Mouse (Mus musculus) urinary bladder, postnatal 14 days (tissue): Measurements from ENCODE around the gene Ksr2.

Experiments used
- DNase-seq: peaks from one replicate; pipeline ENCODE4 v3.0.0; 2021; ENCODE audit warnings: low spot score

The Ksr2 gene

GRCm38 (mm10) chr5:117781178-117781577 lies 367.4 kb downstream of the Ksr2 start:
- no peak for DNase-seq

DNA sequence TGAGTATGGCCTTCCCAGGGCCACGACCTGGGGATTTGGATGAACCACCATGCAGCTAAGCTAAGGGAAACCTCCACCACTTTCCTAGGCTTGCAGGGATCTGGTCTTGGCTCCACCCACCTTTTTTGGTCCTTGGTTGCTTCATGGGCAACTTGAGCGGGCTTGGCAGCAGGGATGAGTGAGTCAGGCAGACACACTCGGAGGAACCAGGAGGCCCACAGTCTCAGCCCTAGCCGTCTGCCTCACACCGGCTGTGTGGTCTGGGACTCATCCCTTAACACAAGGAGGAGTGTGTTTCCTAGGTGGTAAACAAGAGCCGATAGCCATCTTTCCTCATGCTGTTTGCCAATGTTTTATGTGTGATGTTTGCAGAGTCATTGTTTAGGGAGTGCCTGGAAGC lies 376.3 kb downstream of the Ksr2 start:
- no peak for DNase-seq

- DNase-seq: no peak
Observed at GRCm38 (mm10) chr5:117791875-117792274, 378.1 kb downstream of the Ksr2 start.

- no peak for DNase-seq
Observed at GRCm38 (mm10) chr5:117800849-117801248, 387.0 kb downstream of the Ksr2 start.

DNA sequence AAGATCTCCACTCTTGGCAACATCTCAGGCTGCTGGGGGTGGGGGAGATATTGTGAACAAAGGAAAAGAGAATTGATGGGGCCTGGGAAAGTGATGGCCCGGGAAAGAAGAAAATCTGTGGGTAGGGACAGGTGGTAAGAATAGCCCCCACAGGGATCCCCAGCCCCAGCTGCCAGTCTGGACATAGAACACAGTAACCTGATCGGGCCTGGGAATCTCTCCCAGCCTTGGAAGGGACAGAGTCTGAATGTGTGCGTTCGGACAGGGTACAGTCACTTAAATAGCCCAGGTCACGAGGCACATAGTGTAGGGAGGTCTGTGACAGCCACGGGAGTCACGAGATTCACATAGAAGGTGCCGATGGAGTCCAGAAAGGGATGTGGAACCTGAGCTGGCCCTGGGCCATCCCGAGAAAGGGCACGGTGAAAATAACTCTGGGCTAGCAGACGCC lies 388.3 kb downstream of the Ksr2 start:
- DNase-seq: no peak

- DNase-seq: no peak
Observed at GRCm38 (mm10) chr5:117803551-117803950, 389.8 kb downstream of the Ksr2 start.

DNA sequence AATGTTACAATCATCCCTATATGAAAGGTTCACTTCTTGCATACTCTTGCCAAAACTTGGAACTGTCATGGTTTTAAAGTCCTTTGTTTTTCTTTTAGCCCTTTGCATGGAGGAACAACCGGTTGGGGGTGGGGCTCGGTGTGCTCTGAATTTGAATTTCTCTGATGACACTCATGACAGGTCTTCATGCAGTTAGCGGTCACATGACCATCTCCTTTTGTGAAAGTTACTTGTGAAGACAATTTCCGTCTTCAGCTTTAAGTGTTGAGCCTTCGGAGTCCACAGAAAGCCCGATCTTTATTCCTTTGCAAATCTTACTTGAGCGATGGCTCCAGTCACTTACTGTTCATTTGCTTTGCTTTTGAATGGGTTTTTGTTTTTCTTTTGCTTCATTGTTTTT lies 397.1 kb downstream of the Ksr2 start:
- no peak for DNase-seq

DNA sequence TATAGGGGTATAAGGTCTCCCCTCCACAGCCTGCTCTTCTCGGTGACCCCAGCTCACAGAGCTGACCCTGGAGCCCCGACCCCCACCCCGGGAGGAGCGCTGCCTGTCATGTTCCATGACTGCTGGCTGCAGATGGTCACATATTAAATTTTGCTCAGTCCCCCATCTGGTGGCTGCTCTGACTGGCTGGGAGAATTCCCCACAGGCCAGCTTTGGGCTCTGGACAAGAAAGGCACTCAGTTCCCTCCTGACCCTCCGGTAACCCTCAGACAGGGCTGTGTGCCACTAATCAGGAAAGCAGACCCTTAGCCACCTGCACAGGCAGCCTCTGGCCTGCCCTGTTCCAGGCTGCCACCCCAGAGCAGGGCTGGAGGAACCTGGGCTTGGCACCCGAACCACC lies 405.0 kb downstream of the Ksr2 start:
- DNase-seq: no peak

- DNase-seq: no peak
Observed at GRCm38 (mm10) chr5:117820445-117820844, 406.6 kb downstream of the Ksr2 start.

DNA sequence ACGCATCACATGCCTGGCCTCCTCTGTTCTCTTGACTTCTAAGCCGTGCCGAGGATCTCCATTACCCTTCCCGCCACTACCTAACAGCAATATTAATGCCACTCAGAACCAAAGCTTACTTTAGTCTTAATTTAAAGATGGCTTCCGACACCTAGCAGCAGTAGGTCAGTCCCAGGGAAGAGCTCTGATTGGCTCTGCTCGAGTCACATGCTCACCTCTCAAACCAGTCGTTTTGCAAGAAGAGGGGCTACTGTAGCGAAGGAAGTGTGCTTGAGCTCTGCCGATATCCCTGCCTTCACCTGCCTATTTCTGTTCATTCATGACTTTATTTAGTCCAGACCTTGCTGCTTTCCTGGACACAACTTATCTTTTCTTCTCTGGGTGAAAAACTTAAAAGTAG lies 410.0 kb downstream of the Ksr2 start:
- no peak for DNase-seq

DNA sequence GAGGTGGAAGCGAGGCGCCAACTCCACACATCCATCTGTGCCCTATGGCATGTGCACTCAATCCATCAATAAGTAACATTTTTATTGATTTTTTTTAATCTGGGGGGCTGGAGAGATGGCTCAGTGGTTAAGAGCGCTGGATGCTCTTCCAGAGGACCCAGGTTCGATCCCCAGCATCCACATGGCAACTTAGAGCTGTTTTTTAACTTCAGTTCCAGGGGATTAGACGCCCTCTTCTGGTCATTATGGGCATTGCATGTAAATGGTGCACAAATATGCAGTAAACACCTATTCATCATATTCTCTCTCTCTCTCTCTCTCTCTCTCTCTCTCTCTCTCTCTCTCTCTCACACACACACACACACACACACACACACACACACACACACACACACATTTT lies 410.7 kb downstream of the Ksr2 start:
- DNase-seq: no peak
